Mouse (Mus musculus) stomach, postnatal 0 days (tissue): ENCODE data around the gene S100a2. TPM values are rescaled to one million over a fixed set of nuclear protein-coding genes. Genes with fewer than 3 reads are reported as not detected.
A peak's percentile ranks its signal among the peaks of the same experiment; 100 is the strongest.

ENCODE experiments used
- ATAC-seq: fragments of 200-750 bp; cut with Nextera tagmentation; 2 replicates; pipeline ENCODE4 v1.8.0; 2017; ENCODE audit not compliant: low FRiP score, low TSS enrichment
- DNase-seq: peaks from one replicate; pipeline ENCODE4 v3.0.0-alpha.2; 2016; ENCODE audit warnings: low spot score
- H3K27ac ChIP-seq: fragments of 300-500 bp; sonication (generic); replicated peaks from 2 replicates; pipeline ENCODE4 v1.5.1; 2014; ENCODE audit warnings: mild to moderate bottlenecking, control low read depth
- H3K27me3 ChIP-seq: fragments of 300-500 bp; sonication (generic); 2 replicates; pipeline ENCODE4 v1.6.1; 2014; ENCODE audit warnings: low read length; ENCODE audit not compliant: control insufficient read depth, insufficient read depth
- H3K36me3 ChIP-seq: fragments of 300-500 bp; sonication (generic); 2 replicates; pipeline ENCODE4 v1.6.1; 2014; ENCODE audit warnings: low read length, mixed read lengths; ENCODE audit not compliant: control insufficient read depth, insufficient read depth
- H3K4me1 ChIP-seq: fragments of 300-500 bp; sonication (generic); replicated peaks from 2 replicates; pipeline ENCODE4 v1.6.1; 2014; ENCODE audit warnings: antibody characterized with exemption; ENCODE audit not compliant: control insufficient read depth, insufficient read depth
- H3K4me2 ChIP-seq: fragments of 300-500 bp; sonication (generic); replicated peaks from 2 replicates; pipeline ENCODE4 v1.6.1; 2014; ENCODE audit warnings: low read depth, mild to moderate bottlenecking, control low read depth, moderate library complexity
- H3K4me3 ChIP-seq: fragments of 300-500 bp; sonication (generic); 2 replicates; pipeline ENCODE4 v1.5.1; 2014; ENCODE audit warnings: low read depth, low read length, control low read depth
- H3K9ac ChIP-seq: fragments of 300-500 bp; sonication (generic); 2 replicates; pipeline ENCODE4 v1.6.1; 2014; ENCODE audit warnings: mild to moderate bottlenecking, low read length, control low read depth, mixed read lengths
- H3K9me3 ChIP-seq: fragments of 300-500 bp; sonication (generic); 2 replicates; pipeline ENCODE4 v1.6.1; 2016; ENCODE audit warnings: low read length; ENCODE audit not compliant: control insufficient read depth
- CTCF ChIP-seq: IDR thresholded peaks from 2 replicates; pipeline ENCODE4 v1.5.1; 2016; ENCODE audit warnings: antibody characterized with exemption, low read depth, mild to moderate bottlenecking, moderate library complexity
- EP300 ChIP-seq: optimal IDR thresholded peaks from 2 replicates; pipeline ENCODE3; 2016; ENCODE audit warnings: antibody characterized with exemption
- WGBS: fragments of 180-500 bp; shearing (Covaris S2); extraction: QIAGEN DNeasy Blood & Tissue Kit; methylation state at CpG from one replicate; pipeline ENCODE4 v1.1.7; 2014; 5-methylcytosine and 5-hydroxymethylcytosine counted together
- polyA plus RNA-seq: library from polyadenylated mRNA; unstranded; fragments of >200 nt; fragmentation: Nextera tagmentation; extraction: Ambion mirVana; gene quantifications from 2 replicates; pipeline ENCODE4 v1.2.1, GENCODE M21; 2015

Gene S100a2
- polyA plus RNA-seq, 1 experiment from 2014 or later, result 0.65 TPM

DNA sequence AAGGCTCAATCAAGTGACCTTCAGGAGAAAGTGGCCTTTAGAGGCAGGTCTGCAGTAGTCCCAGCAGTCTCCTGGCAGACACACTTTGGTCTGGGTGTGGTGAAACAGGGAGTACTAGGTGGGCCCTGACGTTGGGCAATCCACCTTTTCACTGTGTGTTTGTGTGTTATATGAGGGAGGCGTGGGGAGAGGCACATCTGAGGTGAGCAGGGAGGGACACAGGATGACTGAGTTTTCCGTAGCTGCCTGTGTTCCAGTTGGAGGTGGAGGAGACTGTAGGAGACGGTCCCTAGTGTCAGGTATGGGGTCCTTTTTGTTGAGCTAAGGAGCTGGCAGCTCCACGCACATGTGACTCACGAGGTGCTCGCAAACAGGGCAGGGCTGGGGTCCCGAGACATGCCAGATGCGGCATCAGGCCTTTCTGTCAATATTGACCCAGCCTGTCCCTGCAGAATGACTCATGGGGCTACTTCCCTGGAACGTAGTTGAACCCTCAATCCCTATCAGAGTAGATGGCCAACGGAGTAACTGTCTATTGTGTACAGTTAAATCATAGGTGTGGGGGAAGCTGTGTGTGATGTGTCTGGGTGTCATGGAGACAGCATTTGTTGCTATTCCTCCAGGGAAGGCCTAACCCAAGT is 24.7 kb downstream of the S100a2 start:
- H3K9ac ChIP-seq, result peak overlapping the region; percentile 76
- 38% methylated on average over 11 of the region's 11 CpGs for WGBS

DNA sequence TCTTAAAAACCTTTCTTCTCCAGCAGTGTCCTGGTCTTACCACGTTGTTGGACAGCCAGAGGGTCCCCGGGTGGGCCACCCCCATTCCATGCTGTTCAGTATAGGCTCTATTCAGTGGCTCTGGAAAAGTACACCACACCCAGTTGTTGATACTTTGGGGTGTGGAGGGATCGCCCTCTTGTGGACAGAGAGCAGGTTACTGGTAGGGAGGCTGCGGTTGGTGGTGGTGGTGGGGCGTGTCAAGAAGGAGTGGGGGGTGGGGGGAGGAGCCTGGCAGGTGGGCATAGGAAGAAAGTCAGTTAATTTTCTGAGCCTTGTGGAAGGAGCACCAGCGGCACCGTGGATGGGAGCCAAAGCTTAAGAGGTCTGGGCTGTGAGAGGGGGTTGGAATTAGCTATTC is 25.4 kb downstream of the S100a2 start:
- H3K4me2 ChIP-seq, result peak overlapping the region; percentile 64
- 4% methylated on average over 7 of the region's 7 CpGs for WGBS
- H3K36me3 ChIP-seq, result no peaks in the 10 kb centered on the region
- DNase-seq (peak; percentile 89), ATAC-seq (peak; percentile 72)
- H3K9ac ChIP-seq, result no peak overlapping the region
- H3K9me3 ChIP-seq, result no peaks in the 10 kb centered on the region
- H3K4me1 ChIP-seq, result peaks cover 5% of the 10 kb centered on the region
- H3K27me3 ChIP-seq, result no peaks in the 10 kb centered on the region
- peak overlapping the region; percentile 92 for H3K27ac ChIP-seq
- peak; percentile 94 for TF ChIP-seq CTCF
- no peak for TF ChIP-seq EP300
- peak overlapping the region; percentile 46; the same call in 1 of the 2 replicates for H3K4me3 ChIP-seq

More for the DNA sequence above, 24.7 kb downstream of the S100a2 start:
- H3K36me3 ChIP-seq, result no peaks in the 10 kb centered on the region
- DNase-seq (peak; percentile 81), ATAC-seq (peak; percentile 82)
- H3K27me3 ChIP-seq, result no peaks in the 10 kb centered on the region
- peak overlapping the region; percentile 64 for H3K4me2 ChIP-seq
- H3K9me3 ChIP-seq, result no peaks in the 10 kb centered on the region
- H3K4me3 ChIP-seq, result peak overlapping the region; percentile 46
- peaks cover 5% of the 10 kb centered on the region for H3K4me1 ChIP-seq
- TF ChIP-seq EP300, result no peak
- no peak for TF ChIP-seq CTCF
- H3K27ac ChIP-seq, result peak overlapping the region; percentile 92

DNA sequence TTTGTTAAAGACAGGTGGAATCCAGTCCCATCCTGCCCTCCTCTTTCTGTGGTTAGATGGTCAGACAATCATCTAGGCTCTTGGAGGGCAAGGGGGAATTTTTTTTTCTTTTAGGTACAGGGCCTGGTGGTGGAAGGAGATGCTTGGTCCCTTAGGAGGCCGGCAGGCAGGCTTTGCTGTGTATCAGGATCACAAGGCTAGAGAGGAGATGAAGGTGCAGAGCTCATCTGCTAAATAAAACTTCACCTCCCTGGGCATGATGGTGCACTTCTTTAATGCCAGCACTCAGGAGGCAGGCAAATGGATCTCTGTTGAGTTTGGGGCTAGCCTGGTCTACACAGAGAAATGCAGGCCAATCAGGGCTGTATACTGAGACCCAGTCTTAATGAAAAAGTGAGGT is 25.9 kb downstream of the S100a2 start:
- Histone ChIP-seq H3K4me1 (peaks cover 5% of the 10 kb centered on the region), H3K4me2 (peak overlapping the region; percentile 64), H3K9ac (no peak overlapping the region), H3K36me3 (no peaks in the 10 kb centered on the region), H3K27ac (0 out of 2 replicates have a peak overlapping the region, but pooled peaks have one; percentile 24), H3K9me3 (no peaks in the 10 kb centered on the region), H3K27me3 (no peaks in the 10 kb centered on the region), H3K4me3 (no peak overlapping the region)
- no peak for DNase-seq
- 41% methylated on average over 1 of the region's 1 CpGs for WGBS
- no peak for ATAC-seq
- TF ChIP-seq EP300 (no peak), CTCF (no peak)

DNA sequence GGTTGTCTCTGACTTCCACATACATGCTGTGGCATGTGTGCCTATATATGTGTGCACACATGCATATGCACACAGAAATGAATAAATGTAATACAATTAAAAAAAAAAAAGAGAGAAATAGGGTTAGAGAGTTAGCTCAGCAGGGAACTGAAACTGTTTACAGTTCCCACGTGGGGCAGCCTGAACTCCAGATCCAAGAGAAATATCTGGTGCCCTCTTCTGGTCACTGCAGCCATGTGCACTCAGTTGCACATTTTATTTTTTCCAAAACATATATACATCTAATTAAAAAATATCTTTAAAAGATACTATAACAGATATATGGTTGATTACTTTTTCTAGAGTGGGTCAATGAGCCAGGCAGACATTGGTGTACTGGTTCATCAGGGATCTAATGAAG is 27.5 kb downstream of the S100a2 start:
- 0% methylated on average over 1 of the region's 1 CpGs for WGBS
- Histone ChIP-seq H3K9me3 (no peaks in the 10 kb centered on the region), H3K27ac (no peak overlapping the region), H3K9ac (no peak overlapping the region), H3K4me2 (no peak overlapping the region), H3K4me3 (no peak overlapping the region), H3K36me3 (no peaks in the 10 kb centered on the region), H3K27me3 (no peaks in the 10 kb centered on the region), H3K4me1 (peaks cover 5% of the 10 kb centered on the region)
- no peak for TF ChIP-seq EP300
- TF ChIP-seq CTCF, result peak; percentile 66
- DNase-seq, result no peak
- ATAC-seq, result no peak

DNA sequence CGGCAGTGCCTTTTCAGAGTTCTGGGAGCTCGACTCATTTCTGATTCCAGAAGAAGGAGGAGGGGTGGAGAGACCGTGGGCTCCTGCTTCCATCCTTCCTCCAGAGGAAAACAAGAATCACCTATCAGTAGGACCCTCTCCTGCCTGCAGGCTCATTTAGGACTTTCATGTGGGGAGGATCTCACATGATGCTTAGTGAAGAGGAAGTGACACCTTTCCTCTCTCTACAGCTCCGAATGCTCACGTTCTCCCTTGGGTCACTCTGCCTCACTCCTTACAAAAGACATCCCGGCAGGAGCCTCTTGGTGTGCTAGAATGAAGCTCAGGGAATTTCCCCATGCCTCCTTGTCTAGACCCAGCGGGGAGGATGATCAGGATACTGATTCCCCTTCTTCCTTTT is 31.5 kb downstream of the S100a2 start:
- Histone ChIP-seq H3K9ac (no peak overlapping the region), H3K9me3 (no peaks in the 10 kb centered on the region), H3K4me3 (no peak overlapping the region), H3K4me2 (no peak overlapping the region), H3K27me3 (no peaks in the 10 kb centered on the region), H3K4me1 (no peaks in the 10 kb centered on the region), H3K27ac (no peak overlapping the region), H3K36me3 (no peaks in the 10 kb centered on the region)
- ATAC-seq, result no peak
- WGBS, result 46% methylated on average over 7 of the region's 7 CpGs
- TF ChIP-seq EP300, result no peak
- TF ChIP-seq CTCF, result no peak
- no peak for DNase-seq

DNA sequence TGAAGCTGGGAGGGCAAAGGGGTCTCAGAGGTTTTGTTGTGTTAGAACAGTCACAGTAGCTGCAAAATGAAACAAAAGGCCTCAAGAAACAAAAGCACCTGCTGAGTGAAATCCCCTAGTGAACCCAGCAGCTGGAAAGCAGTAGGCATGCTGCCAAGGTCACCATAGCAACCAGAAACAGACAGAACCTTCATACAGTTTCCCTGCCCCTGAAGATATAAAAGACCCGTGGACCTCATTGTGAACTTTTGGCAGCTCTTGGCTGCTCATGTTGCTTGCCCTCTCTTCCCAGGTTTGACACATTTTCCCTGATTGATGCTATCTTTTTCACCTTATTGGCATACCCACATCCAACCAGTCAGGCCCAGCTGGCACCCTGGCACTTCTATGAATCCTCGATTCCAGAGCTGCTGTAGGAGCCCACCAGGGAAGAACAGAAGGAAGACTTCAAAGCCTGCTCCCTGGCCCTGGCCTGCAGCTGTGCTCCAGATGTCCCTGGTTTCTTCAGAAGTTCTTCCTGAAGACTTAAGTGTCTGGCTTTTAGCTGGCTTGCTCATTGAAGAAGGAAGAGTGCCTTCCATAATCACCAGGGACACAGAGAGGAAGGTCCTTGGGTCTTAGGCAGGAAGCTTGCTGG is 33.5 kb downstream of the S100a2 start:
- Histone ChIP-seq H3K4me3 (no peak overlapping the region), H3K27ac (peak overlapping the region; percentile 14; the same call in 1 of the 2 replicates), H3K4me1 (no peaks in the 10 kb centered on the region), H3K4me2 (no peak overlapping the region), H3K36me3 (no peaks in the 10 kb centered on the region), H3K9me3 (no peaks in the 10 kb centered on the region), H3K27me3 (no peaks in the 10 kb centered on the region), H3K9ac (no peak overlapping the region)
- TF ChIP-seq EP300 (no peak), CTCF (no peak)
- peak; percentile 88 for DNase-seq
- 24% methylated on average over 2 of the region's 2 CpGs for WGBS
- ATAC-seq, result no peak
